Mouse (Mus musculus) left cerebral cortex, postnatal 4 days (tissue): ENCODE data around the gene Ttc23l. TPM values are rescaled to one million over a fixed set of nuclear protein-coding genes. Genes with fewer than 3 reads are reported as not detected.

Experiments
- total RNA-seq, 2 experiments: library from RNA; stranded (reverse); gene quantifications; 2 replicates each; pipeline ENCODE4 v1.2.3; 2021

Gene Ttc23l
- total RNA-seq, 2 experiments from 2014 or later = not detected

Other genes with a start within 250 kb of the Ttc23l start
- not detected for gene Gm21973, start 233.3 kb downstream of the Ttc23l start, total RNA-seq
- not detected for gene Agxt2, start 200.1 kb downstream of the Ttc23l start, total RNA-seq
- 10 to 100 TPM; 15.4 to 20.9 TPM for gene Dnajc21, start 88.2 kb downstream of the Ttc23l start, total RNA-seq
- 10 to 100 TPM; 24.3 to 26.0 TPM for gene Brix1, start 72.7 kb downstream of the Ttc23l start, total RNA-seq
- 10 to 100 TPM; 11.9 to 15.9 TPM for gene Rad1, start 72.7 kb downstream of the Ttc23l start, total RNA-seq
- 10 to 100 TPM; 16.6 to 19.4 TPM for gene Rai14, start 156.0 kb upstream of the Ttc23l start, total RNA-seq